Mouse (Mus musculus) left cerebral cortex, postnatal 10 days (tissue): ENCODE data around the gene Lrrc9. TPM values are rescaled to one million over a fixed set of nuclear protein-coding genes. Genes with fewer than 3 reads are reported as not detected.
A peak's percentile ranks its signal among the peaks of the same experiment; 100 is the strongest.

Source experiments
- DNase-seq, 2 experiments: peaks; one replicate each; pipeline ENCODE4 v3.0.0; 2021 to 2022; ENCODE audit warnings: low spot score in 2 of 2, mixed read lengths in 1 of 2; ENCODE audit errors: extremely low spot score in 1 of 2
- intact Hi-C: fragments of 180-260 bp; cut with DNase I; formaldehyde crosslinking; loops from one replicate; pipeline ENCODE4 v1.15.1; 2025
- total RNA-seq, 2 experiments: library from RNA; stranded (reverse); gene quantifications; 2 replicates each; pipeline ENCODE4 v1.2.3; 2021

Gene Lrrc9
- 1 to 10 TPM; 1.9 to 2.4 TPM for total RNA-seq

DNA sequence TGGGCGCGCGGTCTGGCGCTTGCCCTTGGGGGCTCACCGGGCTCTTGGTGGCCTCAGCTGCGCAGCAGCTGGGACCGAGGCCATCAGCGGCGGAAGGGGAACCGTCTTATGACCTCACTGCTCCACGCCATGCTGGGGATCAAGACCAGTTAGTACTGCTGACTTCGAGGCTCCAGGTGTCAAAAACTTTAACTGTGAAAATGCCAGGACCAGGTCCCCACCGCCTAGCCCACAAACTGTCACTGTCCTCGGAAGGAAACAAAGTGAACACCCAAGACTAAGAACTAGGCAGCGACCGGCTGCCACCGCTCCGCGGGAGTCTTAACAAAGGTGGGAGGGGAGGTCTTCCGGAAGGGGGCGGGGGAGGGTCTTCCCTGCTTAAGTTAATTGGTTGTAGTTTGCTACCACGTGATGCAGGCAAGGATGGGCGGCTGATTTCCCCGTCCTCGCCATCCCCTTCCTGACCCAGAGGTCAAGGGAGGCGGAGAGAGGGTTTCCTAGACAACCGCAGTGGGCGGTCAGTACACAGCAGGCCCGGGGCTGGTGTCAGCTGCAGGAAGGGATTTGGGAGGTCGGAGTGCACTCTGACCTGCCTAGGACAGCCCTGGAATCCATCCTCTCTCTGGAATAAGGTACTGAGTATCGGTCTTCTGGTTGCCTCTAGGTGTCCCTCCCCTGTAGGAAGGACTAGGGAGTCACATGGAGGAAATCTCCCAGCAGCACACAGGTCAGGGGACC, at the start of gene Lrrc9:
TSS of gene Lrrc9 (plus strand) at position 28 of the 738 bp plus-strand sequence.
- intact Hi-C loops = no loop called here
- DNase-seq = peak; percentile 20 to 66

DNA sequence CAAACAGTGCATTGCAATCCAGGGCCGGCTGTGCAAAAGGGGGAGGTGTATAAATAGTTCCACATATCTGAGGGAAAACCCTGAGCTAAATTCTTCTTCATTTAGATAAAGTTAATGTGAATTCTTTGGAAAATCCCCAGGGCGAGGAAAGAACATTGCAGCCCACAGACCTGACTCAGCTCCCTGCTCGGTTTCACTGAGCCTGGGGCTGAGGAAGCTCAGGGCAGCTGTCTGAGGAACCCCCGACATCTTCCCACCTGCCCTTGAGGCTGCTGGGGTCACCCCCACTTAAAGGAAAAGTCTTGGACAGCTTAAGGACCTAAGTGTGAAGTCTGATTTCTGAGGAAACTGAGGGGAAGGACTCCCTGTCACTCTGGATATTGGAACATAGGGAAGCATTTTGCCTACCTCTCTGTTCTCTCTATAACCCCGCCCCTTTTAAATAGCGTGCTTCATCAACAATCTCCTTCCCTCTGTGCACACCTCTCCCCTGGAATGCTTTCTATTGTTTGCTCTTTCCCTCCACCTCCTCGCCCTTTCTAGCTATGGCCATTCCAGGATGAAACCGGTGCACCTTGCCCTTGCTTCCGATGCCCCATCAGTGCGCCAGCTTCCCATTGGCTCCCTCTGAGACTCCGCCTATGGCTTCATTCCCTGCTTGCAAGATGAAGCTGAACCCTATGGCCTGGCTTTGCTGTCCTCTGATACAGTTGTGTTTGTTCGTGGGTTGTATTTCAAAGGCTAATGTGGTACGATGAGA, 48.4 kb upstream of the Lrrc9 start:
- no peak for DNase-seq
- intact Hi-C loops = no loop called here

DNA sequence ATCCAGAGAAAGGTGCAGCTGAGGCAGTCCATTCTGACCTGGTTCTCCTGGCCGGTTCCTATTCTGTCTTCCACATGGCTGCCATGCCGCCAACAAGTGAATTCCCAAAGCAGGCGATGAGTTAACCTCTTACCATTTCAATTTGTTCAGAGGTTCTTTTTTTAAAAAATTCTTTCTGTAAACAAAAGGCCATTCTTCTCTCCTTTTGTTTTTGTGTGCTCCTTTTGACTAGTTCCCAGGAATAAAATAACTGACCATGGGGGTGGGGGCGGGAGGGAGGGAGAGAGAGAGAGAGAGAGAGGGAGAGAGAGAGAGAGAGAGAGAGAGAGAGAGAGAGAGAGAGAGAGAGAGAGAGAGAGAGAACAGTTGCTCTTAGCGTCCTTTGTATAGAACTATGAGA, 36.6 kb upstream of the Lrrc9 start:
- intact Hi-C loops = loop anchor here (5.0 kb wide), 3 partner anchors 98 to 168 kb away; no protein-coding TSS in a partner anchor

DNA sequence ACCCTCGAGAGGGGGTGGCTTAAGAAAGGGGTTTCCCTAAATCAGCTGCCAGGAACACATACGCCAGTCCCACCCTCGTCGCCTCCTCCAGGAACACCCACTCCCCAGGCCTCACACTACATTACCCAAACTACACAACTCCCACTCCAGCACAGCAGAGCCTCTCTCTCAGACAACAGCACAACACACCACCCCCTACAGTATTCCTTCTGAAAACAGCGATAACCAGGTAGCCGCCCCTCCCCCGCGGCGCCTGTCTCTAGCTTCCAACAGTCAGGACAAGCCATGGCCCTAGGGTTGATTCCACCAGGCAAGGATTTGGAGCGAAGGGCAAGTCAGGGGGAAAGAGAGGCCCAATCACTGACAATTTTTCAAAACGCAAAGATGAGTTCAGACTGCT, 34.5 kb upstream of the Lrrc9 start:
- intact Hi-C loops = loop anchor here (5.0 kb wide), 3 partner anchors 100 to 170 kb away; no protein-coding TSS in a partner anchor
- peak; percentile 20 to 38 for DNase-seq

More for the DNA sequence above, 36.6 kb upstream of the Lrrc9 start:
- DNase-seq = no peak

DNA sequence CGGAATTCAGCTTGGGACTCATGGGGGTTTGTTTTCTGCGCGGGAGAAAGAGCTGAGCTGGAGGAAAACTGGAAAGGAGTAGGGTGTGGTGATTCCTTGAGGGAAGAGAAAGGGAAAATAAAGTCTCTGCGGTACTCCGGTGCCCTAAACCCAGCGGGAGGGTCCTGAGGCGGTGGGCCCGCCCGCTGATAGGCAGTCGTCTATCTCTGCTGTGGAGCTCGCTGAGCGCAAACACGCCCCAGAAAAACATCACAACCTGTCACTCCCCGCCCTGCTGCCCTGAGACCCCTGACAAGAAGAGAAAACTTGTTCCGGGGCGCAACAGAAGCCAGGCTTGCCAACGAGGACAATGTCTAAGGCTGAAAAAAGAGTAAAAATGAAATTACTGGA, 34.0 kb upstream of the Lrrc9 start:
- DNase-seq = peak in 1 of 2 experiments; percentile 29
- intact Hi-C loops = loop anchor here (5.0 kb wide), 3 partner anchors 100 to 170 kb away; no protein-coding TSS in a partner anchor

DNA sequence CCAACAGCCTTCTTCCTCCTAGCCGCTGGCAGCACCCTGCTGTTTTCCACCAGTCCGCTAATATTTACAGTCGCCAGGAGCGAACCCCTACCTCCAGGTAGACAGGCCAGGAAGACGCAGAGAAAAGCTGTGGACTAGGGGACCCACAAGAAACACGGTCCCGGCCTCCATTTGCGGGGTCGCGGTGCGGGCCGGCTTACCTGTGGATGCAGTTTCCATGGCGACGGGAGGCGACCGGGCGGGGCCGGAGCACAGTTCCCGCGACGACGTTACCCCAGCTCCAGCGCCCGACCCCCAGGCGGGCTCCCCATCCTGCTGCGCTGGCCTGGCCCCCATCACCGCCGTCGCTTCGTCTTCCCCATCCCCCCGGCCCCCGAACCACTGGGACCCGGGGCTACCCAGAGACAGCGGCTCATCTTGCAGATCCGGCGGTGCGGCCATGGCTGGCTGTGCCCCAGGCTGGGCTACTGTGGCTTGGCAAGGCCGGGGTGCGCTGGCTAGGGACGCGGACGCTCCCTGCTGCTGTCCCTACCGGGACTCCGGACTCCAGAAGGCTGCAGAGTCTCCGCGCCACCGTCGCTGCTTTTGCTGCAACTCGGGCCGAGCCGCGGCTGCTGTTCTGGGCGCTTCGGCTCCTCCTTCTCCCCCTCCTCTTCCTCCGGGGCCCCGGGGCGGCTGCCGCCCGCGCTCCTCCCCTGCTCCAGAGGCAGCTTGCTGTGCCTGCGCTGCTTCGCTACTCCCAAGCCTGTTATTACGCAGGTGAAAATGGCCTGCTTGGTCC, 33.4 kb upstream of the Lrrc9 start:
- intact Hi-C loops = loop anchor here (5.0 kb wide), 3 partner anchors 101 to 171 kb away; no protein-coding TSS in a partner anchor

DNA sequence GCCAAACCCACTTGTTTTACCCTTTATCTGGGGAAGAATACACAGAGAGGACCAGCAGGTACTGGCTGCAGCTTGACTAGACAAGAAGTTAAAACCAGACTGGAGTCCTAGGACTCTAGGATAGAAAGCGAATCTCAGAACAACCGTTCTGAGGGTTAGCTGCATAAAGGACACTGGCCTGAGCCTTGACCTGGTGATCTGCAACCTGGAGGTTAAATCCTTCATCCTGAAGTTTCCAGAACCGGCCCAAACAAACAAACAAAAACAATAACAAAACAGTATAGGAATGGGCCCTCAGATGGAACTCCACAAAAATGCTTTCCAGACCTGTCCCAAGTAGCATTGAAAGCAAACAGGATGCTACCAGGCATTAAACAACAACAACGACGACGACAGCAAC, 32.7 kb upstream of the Lrrc9 start, which contains the start of gene Rtn1:
TSS of gene Rtn1 (minus strand) at position 101 of the 400 bp plus-strand sequence.
- intact Hi-C loops = loop anchor here (5.0 kb wide), 3 partner anchors 102 to 172 kb away; no protein-coding TSS in a partner anchor
- DNase-seq = no peak

More for the DNA sequence above, 33.4 kb upstream of the Lrrc9 start:
- peak; percentile 57 to 74 for DNase-seq

DNA sequence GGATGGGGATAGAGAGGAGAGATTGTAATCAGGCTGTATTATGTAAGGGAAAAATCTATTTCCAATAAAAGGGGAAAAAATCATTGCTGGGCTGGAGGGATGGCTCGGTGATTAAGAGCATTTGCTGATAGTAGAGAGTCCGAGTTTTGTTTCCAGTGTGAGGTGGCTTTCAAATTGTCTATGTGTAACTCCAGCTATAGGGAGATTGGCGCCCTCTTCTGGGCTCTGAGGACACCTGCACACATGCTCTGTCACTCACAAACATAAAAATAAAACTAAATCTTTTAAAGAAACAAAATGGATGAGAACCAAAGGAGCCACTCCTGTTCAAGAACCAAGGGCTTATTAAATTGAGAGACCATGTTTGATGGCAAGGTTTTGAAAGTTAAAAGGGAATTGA, 23.9 kb upstream of the Lrrc9 start:
- intact Hi-C loops = no loop called here
- DNase-seq = no peak

DNA sequence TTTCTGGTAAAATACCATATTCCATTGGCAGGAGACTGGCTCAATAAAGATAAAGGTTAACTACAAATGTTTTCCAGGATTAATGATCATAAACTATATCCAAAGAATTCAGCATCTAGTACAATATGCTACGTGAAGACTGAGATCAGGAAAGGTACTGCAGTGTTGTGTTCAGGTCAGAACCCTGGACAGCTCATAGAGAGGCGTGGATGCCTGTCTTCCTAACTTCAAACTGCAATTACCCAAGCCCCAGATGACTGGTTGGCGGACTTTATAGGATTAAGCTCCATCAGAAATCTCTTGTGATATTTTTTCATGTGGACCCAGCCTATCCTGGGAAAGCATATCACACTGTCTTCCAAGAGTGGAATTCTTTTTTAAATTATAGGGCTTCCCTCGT, 19.0 kb upstream of the Lrrc9 start:
- intact Hi-C loops = no loop called here
- DNase-seq = no peak

DNA sequence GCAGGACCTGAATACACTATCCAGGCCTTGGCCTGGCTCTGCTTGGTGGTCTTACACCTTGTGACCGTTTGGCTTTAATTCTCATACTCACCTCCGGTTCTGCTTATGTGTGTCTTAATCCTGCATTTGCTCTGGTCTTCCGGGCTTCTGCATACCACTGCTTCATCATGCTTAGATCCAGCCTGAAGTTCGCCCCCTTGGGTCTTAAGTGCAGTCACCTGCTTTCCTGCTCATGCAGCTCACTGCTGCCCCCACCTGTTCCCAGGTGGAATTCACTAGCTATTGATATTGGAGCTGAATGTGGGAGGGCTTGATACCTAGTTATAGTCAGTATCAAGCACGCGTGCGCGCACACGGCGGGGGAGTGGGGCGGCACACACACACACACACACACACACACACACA, 13.9 kb upstream of the Lrrc9 start:
- intact Hi-C loops = loop anchor here (5.0 kb wide), 2 partner anchors 140 to 325 kb away; no protein-coding TSS in a partner anchor
- DNase-seq = peak; percentile 64 to 75

DNA sequence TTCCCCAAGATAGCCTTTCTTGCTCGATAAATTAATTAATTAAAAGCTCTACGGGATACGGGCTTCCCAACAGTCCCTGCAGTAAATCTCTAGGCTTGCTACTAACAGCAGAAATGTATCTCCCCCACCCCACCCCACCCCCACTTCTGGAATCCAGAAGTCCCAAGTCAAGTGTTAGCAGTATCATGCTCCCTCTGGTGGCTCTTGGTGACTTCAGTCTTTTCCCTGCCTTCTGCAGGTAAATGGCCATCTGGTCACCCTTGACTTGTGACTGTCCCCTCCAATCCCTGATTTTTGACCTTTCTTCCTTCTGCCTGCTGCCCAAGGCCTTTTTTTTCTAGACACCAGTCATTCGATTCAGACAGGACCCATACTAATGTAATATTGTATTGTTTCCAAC, 9.5 kb upstream of the Lrrc9 start:
- intact Hi-C loops = no loop called here
- DNase-seq = no peak

DNA sequence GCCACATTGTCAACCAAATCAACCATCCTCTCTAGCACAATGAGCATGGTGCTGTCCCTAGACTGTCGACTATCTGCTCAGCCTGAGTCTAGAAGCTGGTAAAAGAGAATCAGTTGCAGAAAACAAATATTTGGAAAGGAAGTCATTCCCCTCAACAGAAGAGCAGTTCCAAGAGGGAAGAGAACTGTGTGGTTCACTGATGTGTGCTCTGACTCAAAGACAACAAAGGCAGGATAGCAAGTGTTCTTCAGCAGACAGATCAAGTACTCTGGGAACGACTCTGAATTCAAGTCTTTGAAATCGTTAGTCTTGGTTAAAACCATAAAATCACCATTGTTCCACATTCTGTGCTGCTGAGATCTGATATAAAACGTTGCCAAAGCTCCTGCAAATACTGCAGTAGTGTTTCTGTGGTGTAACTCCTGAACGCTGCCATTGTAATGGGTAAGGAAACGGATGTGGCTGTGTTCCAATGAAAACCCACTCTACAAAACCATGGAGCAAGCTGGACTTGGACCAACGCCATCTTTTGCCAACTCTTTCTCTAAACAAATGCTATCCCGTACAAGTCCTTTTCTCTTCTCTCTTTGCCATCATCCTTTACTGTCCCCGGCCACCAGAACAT, 8.3 kb upstream of the Lrrc9 start:
- intact Hi-C loops = no loop called here
- peak in 1 of 2 experiments; percentile 35 for DNase-seq

DNA sequence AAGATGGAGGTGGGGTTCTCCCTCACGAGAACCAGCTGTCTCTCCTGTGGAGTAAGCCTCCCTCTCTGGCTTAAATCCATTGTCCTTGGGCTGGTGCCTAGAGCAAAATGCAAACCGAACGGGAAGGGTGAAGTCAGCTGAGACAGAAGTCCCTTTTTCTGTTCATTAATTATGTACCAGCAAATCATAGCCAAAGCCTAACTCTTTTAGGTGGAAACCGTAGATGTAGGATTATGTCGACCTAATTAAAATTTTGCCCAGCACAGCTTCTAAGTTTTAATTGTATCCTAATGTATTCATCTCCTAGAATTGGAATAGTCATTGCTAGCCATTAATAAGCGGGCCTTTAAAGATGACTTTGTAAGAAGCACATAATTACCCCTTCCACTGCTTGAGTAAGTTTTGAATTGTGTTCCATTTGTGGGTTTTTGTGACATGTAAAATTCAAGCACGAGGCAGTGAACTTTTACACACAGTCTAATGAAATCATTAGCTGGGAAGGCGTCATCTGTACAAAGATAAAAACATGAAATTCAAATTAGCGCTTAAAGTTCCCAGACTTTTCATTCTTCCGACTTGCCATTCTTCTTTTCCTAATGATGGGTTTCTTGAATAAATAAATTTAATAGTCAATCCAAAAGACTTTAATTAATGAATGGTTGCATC, 3.9 kb upstream of the Lrrc9 start:
- no peak for DNase-seq
- intact Hi-C loops = no loop called here

DNA sequence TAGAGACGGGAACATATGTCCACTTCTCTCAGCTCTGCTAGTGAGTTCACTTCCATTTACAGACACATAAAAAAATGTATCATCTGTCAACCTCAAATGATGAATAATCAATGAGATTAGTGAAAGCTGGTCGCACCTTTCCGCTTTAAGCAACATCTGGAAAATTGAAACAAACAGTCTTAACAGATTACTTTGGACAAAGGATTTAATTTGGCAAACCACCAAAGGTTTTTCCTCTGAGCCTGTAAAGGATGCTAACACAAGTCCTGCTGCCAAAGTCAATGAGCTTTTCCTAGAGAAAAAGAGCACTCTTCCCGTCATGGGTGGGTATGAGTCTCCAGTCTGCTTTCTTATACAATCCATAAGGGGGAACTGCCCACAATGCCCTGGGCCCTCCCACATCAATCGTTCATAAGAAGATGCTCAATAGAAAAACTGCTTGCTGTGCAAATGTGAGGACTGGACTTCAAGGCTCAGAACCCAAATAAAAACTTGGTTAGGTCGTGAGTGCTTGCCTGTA, 2.6 kb upstream of the Lrrc9 start:
- DNase-seq = no peak
- intact Hi-C loops = no loop called here

DNA sequence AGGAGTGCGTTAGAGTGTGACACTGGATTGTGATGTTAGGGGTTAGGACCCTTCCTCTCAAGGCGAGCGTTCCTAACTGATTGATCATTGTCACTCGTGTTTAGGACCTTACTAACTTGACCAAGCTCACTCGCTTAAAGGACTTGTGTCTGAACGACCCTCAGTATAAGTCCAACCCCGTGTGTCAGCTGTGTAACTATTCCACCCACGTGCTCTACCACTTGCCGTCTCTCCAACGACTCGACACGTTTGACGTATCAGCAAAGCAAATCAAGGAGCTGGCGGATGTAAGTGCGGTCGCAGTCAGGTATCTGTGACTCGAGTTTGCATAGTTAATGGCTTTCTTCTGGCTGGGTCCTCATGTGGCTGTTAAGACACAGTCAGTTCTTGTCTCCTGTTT, 12.3 kb downstream of the Lrrc9 start:
- DNase-seq = no peak

DNA sequence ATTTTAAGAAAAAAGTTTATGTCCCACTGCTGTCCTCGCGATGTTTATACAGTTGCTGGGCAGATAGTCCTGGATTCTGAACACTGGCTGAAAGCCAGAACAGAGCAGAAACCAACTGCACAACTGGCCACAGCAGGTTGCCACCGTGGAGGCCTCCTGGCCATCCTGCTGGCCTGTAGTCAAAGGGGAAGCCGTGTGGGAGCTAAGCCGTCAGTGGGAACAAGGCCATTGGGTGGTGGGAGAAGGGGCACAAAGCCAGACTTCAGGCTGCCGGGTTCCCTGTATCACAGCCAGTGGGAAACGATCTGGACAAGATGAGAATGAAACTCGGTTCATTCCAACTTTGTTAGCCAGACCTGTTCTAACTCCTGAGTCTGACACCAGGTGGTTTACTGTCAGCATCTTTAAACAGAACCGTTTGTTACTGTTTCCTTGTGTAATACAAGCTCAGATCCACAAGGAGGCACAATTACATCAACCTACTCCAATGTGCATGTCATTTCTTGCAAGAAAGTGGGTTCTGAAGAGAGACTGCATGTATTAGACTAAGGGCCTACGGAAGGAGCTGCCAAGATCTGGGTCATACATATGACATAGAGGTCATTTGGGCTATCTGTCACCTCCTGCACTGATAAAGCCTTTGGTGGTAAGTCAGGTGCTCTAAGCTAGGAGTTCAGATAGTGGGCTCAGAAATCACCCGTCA, 19.7 kb downstream of the Lrrc9 start:
- no peak for DNase-seq
- intact Hi-C loops = loop anchor here (2.0 to 10.0 kb wide), 3 partner anchors 193 to 513 kb away; no protein-coding TSS in a partner anchor

More for the DNA sequence above, 12.3 kb downstream of the Lrrc9 start:
- intact Hi-C loops = no loop called here

DNA sequence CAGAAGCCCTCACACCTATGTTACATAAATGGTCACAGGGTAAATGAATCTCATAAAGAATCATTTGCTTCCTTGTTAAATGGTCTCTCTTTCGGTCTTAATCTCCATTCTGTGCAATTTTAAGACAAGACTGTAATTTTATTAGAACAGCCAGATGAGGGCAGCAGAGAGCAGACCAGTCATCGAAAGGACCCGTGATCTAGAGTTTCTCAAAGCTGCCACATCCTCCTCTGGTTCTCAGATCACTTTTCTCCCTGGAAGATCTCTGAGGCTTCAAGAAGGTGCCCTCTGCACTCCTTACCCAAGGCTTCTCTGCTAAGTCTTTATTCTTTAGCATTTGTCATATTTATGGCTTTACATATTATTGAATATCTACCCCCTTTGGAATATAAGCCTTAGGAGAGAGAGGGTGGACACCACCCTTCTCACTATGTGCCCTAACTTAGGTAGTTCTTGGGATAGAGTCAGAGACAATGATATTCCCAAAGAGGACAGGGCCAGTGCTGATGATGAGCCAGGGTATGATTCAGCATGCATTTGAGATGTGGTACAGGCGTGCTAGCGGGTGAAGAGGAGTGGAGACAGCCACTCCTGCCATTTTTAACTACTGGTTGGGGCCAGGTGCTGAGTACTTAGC, 20.3 kb downstream of the Lrrc9 start:
- peak; percentile 50 to 73 for DNase-seq
- intact Hi-C loops = loop anchor here (2.0 to 10.0 kb wide), 3 partner anchors 193 to 513 kb away; no protein-coding TSS in a partner anchor
